Mouse (Mus musculus) thymus, adult 2 months (tissue): ENCODE measurements around the gene Suclg2.

Experiments used
- CTCF ChIP-seq: fragments of 200-500 bp; IDR thresholded peaks from 2 replicates; pipeline ENCODE4 v1.5.1; 2012; ENCODE audit warnings: mild to moderate bottlenecking, control low read depth, low read length, moderate library complexity, borderline replicate concordance; ENCODE audit not compliant: control insufficient read depth, poor library complexity, insufficient read depth; ENCODE audit errors: extremely low read depth
- POLR2A ChIP-seq: fragments of 200-500 bp; IDR thresholded peaks from 2 replicates; pipeline ENCODE4 v1.6.1; 2012; ENCODE audit warnings: mild to moderate bottlenecking, low read length, control low read depth, moderate library complexity; ENCODE audit not compliant: control insufficient read depth, poor library complexity, insufficient read depth; ENCODE audit errors: extremely low read depth

DNA sequence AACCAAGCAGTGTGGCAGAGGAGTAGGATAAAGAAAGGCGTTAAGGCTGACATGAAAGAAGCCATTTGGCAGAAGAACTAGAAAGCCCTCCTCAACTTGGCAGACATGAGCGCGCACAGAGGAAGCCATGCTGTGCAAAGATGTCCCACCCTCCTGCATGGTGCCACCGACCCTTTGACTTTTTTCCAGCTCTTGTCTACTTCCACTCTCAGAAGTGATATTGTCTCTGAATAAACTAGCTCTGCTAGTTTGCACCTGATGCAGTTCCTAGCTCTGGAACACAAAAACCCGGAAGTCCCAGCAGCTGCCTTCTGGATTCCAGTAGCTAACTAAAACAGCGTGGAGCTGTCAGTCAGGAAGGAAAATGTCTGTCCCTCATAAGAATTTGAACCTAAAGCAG lies 4.8 kb upstream of the Suclg2 start:
- no peak for TF ChIP-seq CTCF
- TF ChIP-seq POLR2A = no peak
